Mouse (Mus musculus) embryonic fibroblast, embryonic 13.5 days (primary cell): ENCODE measurements around the gene Tbc1d2. TPM values are rescaled to one million over a fixed set of nuclear protein-coding genes. Genes with fewer than 3 reads are reported as not detected.
A peak's percentile ranks its signal among the peaks of the same experiment; 100 is the strongest.
"Not testable (repeated sequence)": the region's sequence is repeated elsewhere in the genome, so short reads cannot be mapped to it uniquely, and the experiment has no call there.

Experiments used
- H3K27ac ChIP-seq: 2 replicates; pipeline ENCODE4 v1.5.1; 2012; ENCODE audit warnings: low read length, control low read depth, inconsistent platforms; ENCODE audit not compliant: insufficient read depth
- H3K4me1 ChIP-seq: 2 replicates; pipeline ENCODE4 v1.6.1; 2011; ENCODE audit warnings: low read length; ENCODE audit not compliant: control insufficient read depth, insufficient read depth
- H3K4me3 ChIP-seq: 2 replicates; pipeline ENCODE4 v1.5.1; 2011; ENCODE audit warnings: mild to moderate bottlenecking, control low read depth, low read length; ENCODE audit not compliant: insufficient read depth
- CTCF ChIP-seq: IDR thresholded peaks from 2 replicates; pipeline ENCODE4 v1.5.1; 2011; ENCODE audit warnings: mild to moderate bottlenecking, control low read depth, low read length, moderate library complexity, borderline replicate concordance; ENCODE audit not compliant: insufficient read depth
- POLR2A ChIP-seq: IDR thresholded peaks from 2 replicates; pipeline ENCODE4 v1.6.1; 2011; ENCODE audit warnings: low read depth, mild to moderate bottlenecking, control low read depth, low read length, moderate library complexity
- polyA plus RNA-seq: library from polyadenylated mRNA; stranded (reverse); fragments of >200 nt; gene quantifications from 2 replicates; pipeline ENCODE4 v1.2.4, GENCODE M21; 2011; ENCODE audit warnings: low read depth; ENCODE audit not compliant: missing spikeins, insufficient read length

Tbc1d2 gene
- polyA plus RNA-seq, 1 experiment: 5.6 TPM

- TF ChIP-seq CTCF (no peak), POLR2A (no peak)
- no peaks in the 10 kb centered on the region for H3K4me1 ChIP-seq
Observed at GRCm38 (mm10) chr4:46605451-46605850, 44.6 kb downstream of the Tbc1d2 start.

DNA sequence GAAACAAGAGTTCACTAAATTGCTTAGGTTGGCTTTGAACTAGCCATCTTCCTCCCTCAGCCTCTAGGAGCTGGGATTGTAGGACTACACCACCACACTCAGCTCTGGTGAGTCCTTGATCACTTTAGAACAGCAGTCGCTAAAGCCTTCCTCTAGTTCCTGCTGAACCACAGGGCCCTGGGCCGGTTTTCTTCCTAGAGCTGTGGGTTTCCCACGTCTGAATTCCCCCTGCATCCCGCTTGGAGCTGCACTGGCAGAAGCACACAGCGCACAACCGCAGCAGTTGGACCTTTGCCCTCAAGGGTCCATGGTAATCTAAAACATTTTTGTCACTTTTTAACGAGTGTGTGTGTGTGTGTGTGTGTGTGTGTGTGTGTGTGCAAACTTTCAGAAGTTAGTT, 47.3 kb downstream of the Tbc1d2 start:
- TF ChIP-seq CTCF (no peak), POLR2A (no peak)
- Histone ChIP-seq H3K4me3 (no peak overlapping the region), H3K4me1 (no peaks in the 10 kb centered on the region)

More at GRCm38 (mm10) chr4:46605451-46605850, 44.6 kb downstream of the Tbc1d2 start:
- H3K27ac ChIP-seq: no peak overlapping the region
- H3K4me3 ChIP-seq: no peak overlapping the region

DNA sequence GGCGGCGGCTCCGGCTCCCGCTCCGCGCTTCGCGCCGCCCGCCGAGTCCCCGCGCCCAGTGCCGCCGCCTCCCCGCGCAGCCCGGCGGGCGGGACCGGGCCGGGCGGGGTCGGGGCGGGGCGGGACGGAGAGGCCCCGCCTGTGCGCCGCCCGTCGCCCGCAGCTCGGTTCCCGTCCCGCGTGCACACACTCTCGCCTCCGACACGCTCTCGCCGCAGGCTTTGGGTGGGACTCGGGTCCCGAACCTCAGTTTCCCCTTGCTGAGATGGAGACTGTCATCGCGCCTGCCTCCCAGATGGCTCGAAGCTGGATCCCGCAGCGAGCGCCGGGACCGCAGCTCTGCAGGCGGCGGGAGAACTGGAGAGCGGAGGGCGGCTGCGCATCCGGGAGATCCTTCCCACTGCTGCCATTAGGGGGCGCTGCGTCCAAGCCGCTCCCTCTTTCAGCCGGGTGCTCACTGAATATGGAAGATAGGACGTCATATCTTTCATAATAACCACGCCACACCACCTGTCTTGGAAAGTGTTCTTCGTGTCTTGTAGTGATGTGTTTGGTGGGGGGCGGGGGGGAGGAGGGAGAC, 48.1 kb downstream of the Tbc1d2 start, which contains the start of gene Coro2a:
TSS of gene Coro2a (minus strand) at position 359 of the 580 bp plus-strand sequence.
- Histone ChIP-seq H3K27ac (no peak within 1 kb of the TSS), H3K4me3 (peak within 1 kb of the TSS; percentile 53), H3K4me1 (no peaks in the 10 kb centered on the region)
- TF ChIP-seq CTCF: peak; percentile 83
- TF ChIP-seq POLR2A: no peak

More for the DNA sequence above, 47.3 kb downstream of the Tbc1d2 start:
- H3K27ac ChIP-seq: no peak overlapping the region

- Histone ChIP-seq H3K4me1 (no peaks in the 10 kb centered on the region), H3K27ac (no peak overlapping the region), H3K4me3 (peak overlapping the region; percentile 47)
- no peak for TF ChIP-seq CTCF
- TF ChIP-seq POLR2A: no peak
Observed at GRCm38 (mm10) chr4:46601258-46601843, 48.7 kb downstream of the Tbc1d2 start.

- TF ChIP-seq POLR2A (no peak), CTCF (no peak)
- H3K4me3 ChIP-seq: peak overlapping the region; percentile 47; the same call in 1 of the 2 replicates
- H3K27ac ChIP-seq: no peak overlapping the region
- H3K4me1 ChIP-seq: no peaks in the 10 kb centered on the region
Observed at GRCm38 (mm10) chr4:46600473-46601257, 49.3 kb downstream of the Tbc1d2 start.

DNA sequence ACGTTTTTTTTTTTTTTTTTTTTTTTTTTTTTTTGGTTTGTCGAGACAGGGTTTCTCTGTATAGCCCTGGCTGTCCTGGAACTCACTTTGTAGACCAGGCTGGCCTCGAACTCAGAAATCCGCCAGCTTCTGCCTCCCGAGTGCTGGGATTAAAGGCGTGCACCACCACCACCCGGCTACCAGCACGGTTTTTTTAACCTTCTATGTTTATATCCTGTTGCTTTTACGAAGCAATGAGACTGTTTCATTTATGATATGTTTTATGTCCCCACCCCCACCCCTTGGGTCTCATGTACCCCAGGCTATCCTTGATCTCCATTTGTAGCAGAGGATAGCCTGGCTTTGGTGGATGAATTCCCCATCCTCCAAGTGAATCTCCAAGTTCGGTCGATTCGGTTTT, 50.4 kb downstream of the Tbc1d2 start:
- H3K4me1 ChIP-seq, H3K27ac ChIP-seq, H3K4me3 ChIP-seq: not testable (repeated sequence)

GRCm38 (mm10) chr4:46598981-46599380, 51.0 kb downstream of the Tbc1d2 start:
- no peak for TF ChIP-seq CTCF
- TF ChIP-seq POLR2A: no peak
- no peak overlapping the region for H3K27ac ChIP-seq
- no peaks in the 10 kb centered on the region for H3K4me1 ChIP-seq
- no peak overlapping the region for H3K4me3 ChIP-seq

DNA sequence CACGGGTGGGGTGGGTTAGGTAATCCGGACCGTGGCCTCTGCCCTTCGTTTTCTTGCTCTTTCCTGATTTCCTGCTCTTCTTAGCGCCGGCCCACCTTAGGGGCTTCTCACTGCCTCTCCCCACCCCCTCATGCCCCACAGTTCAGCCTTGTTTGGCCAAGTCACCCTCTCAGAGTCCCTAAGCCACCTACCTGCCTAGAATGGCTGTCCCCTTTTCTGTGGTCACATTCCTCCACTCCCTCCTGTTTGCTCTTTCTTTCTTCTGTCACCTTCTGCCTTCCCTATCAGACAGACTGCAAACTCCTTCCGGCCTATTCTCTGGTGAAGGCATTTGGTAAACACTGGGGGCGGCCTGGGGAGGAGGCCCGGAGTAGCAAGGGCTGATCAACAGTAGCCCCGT, 51.9 kb downstream of the Tbc1d2 start:
- no peak overlapping the region for H3K4me3 ChIP-seq
- no peaks in the 10 kb centered on the region for H3K4me1 ChIP-seq
- H3K27ac ChIP-seq: no peak overlapping the region
- TF ChIP-seq POLR2A (no peak), CTCF (no peak)

DNA sequence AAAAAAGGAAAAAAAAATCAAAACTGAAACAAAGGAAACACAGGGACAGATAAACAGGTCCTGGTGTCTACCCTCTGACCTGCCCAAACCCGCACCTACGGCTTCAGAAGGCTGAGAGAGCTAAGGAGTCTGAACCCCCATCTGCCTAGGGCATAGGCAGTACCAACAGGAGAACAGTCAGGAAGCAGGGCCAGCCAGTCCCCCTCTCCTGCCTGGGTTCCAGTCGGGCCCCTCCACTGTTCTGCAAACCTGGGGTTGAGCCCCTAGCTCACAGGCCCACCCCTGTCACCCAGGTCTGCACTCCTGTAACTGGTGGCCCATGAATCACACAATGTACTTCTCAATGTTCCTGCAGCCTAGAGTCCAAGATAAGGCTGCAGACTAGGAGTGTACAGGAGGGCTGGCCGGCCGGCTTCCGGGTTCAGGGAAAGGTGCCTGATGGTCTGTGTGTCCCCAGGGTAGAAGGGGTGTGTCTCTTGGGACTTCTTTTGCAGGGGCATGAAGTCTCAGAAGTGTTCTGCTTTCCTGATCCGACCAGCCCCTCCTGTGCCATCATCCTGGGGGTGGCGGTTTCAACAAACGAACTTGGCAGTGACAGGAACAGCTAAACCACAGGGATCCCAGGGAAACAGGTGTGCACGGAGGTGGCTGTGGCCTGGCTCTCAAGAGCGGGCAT, 52.6 kb downstream of the Tbc1d2 start:
- no peak overlapping the region for H3K4me3 ChIP-seq
- H3K27ac ChIP-seq: no peak overlapping the region
- TF ChIP-seq CTCF (no peak), POLR2A (no peak)
- H3K4me1 ChIP-seq: no peaks in the 10 kb centered on the region
